ENCODE assay signal across 8 mouse cellular contexts in the genomic region with DNA sequence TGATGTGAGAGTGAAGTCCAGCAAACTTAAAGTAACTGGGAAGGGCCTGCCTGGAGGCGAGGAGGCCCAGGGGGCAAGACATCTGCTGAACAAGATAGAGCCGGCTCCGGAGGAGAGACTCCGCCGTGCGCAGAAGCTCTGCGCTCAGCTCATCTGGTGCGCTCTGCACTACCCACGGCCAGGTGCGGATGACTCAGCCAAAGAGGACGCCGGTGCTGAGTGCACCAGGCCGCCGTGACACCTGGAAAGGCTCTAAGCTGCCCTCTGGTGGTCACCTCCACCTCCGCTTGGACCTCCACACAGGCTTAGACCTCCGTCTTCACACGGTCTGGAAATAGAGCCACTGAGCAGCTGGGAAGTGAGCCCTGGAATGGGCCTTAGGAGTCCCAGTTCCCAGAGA. TPM values are rescaled to one million over a fixed set of nuclear protein-coding genes. Genes with fewer than 3 reads are reported as not detected.
DNase-seq lines count a peak whose midpoint lies in the region; ATAC-seq and TF ChIP-seq lines count a peak whose summit lies in the region.

No protein-coding gene starts in this region.

- peak; percentile 38; the same call in 1 of the 2 replicates for ATAC-seq in embryonic facial prominence, embryonic 12.5 days (ENCODE audit: insufficient number of reproducible peaks, insufficient read depth, low FRiP score, low TSS enrichment)
- peak; percentile 12; the same call in 1 of the 2 replicates for ATAC-seq in heart, embryonic 14.5 days (ENCODE audit: insufficient number of reproducible peaks, insufficient read depth, low FRiP score, low read depth)
- peak; percentile 87 for ATAC-seq in kidney, postnatal 0 days (replicated peaks; ENCODE audit: low FRiP score, low read depth)
- no peak for ATAC-seq in erythroid progenitor cell, adult 5-6 weeks (replicated peaks; ENCODE audit: low FRiP score, poor library complexity, severe bottlenecking)

- peak overlapping the region; percentile 30 for H3K4me2 ChIP-seq in embryonic facial prominence, embryonic 12.5 days (replicated peaks)
- peak overlapping the region; percentile 56 for H3K4me2 ChIP-seq in heart, embryonic 14.5 days (ENCODE audit: low read length)
- H3K4me2 ChIP-seq in kidney, postnatal 0 days (ENCODE audit: low read length): peak overlapping the region; percentile 38; the same call in 1 of the 2 replicates

- H3K4me3 ChIP-seq in embryonic facial prominence, embryonic 12.5 days: no peak overlapping the region
- H3K4me3 ChIP-seq in heart, embryonic 14.5 days (ENCODE audit: control insufficient read depth in 1 of 2, insufficient read depth in 1 of 2, low read depth in 1 of 2, low read length in 2 of 2): peak overlapping the region; percentile 12 to 14; a peak in 3 of 4 replicates
- no peak overlapping the region for H3K4me3 ChIP-seq in kidney, postnatal 0 days (replicated peaks; ENCODE audit: low read depth, low read length)

- no peaks in the 10 kb centered on the region for H3K9me3 ChIP-seq in embryonic facial prominence, embryonic 12.5 days
- H3K9me3 ChIP-seq in heart, embryonic 14.5 days (ENCODE audit: control insufficient read depth, low read length): no peaks in the 10 kb centered on the region
- no peaks in the 10 kb centered on the region for H3K9me3 ChIP-seq in kidney, postnatal 0 days (replicated peaks; ENCODE audit: low read length)

- no peak overlapping the region for H3K9ac ChIP-seq in embryonic facial prominence, embryonic 12.5 days
- H3K9ac ChIP-seq in heart, embryonic 14.5 days (ENCODE audit: low read length): peak overlapping the region; percentile 30; the same call in 1 of the 2 replicates
- no peak overlapping the region for H3K9ac ChIP-seq in kidney, postnatal 0 days (ENCODE audit: low read depth, low read length)

- peak; percentile 78 for DNase-seq in CD4-positive, CD25-positive, alpha-beta regulatory T cell, adult 2 months (ENCODE audit: low read depth, low spot score)
- DNase-seq in adrenal gland, postnatal 10 days: peak; percentile 80
- peak; percentile 78 for DNase-seq in kidney, postnatal 0 days (ENCODE audit: low spot score)
- peak; percentile 84 to 86 for DNase-seq in lung, postnatal 4 days
- peak; percentile 23 for DNase-seq in spleen, adult 12 weeks (ENCODE audit: low spot score)

- peak; percentile 89 for TF ChIP-seq CTCF in kidney, postnatal 0 days (IDR thresholded peaks at IDR 0.05; ENCODE audit: low read depth)

- peaks cover 60% of the 10 kb centered on the region for H3K27me3 ChIP-seq in embryonic facial prominence, embryonic 12.5 days
- peaks cover 39% of the 10 kb centered on the region for H3K27me3 ChIP-seq in heart, embryonic 14.5 days (ENCODE audit: control insufficient read depth, insufficient read depth, low read length)
- H3K27me3 ChIP-seq in kidney, postnatal 0 days (ENCODE audit: insufficient read depth, low read length): no peaks in the 10 kb centered on the region

- 2% methylated on average over 17 of the region's 17 CpGs for WGBS in embryonic facial prominence, embryonic 12.5 days
- WGBS in heart, embryonic 14.5 days: 4% methylated on average over 17 of the region's 17 CpGs
- WGBS in kidney, postnatal 0 days: 4% methylated on average over 17 of the region's 17 CpGs

- peaks cover 26% of the 10 kb centered on the region for H3K4me1 ChIP-seq in embryonic facial prominence, embryonic 12.5 days
- H3K4me1 ChIP-seq in heart, embryonic 14.5 days (ENCODE audit: control insufficient read depth in 2 of 2, insufficient read depth in 2 of 2, low read length in 2 of 2): peaks cover 20 to 30% of the 10 kb centered on the region in 2 experiments
- H3K4me1 ChIP-seq in kidney, postnatal 0 days (replicated peaks; ENCODE audit: insufficient read depth, low read length): peaks cover 26% of the 10 kb centered on the region

- H3K36me3 ChIP-seq in embryonic facial prominence, embryonic 12.5 days: no peaks in the 10 kb centered on the region
- H3K36me3 ChIP-seq in heart, embryonic 14.5 days (ENCODE audit: control insufficient read depth, insufficient read depth, low read length): no peaks in the 10 kb centered on the region
- no peaks in the 10 kb centered on the region for H3K36me3 ChIP-seq in kidney, postnatal 0 days (ENCODE audit: insufficient read depth, low read length)

- H3K27ac ChIP-seq in embryonic facial prominence, embryonic 12.5 days: no peak overlapping the region
- no peak overlapping the region for H3K27ac ChIP-seq in heart, embryonic 14.5 days (replicated peaks in 1 of 2; ENCODE audit: control insufficient read depth in 1 of 2, insufficient read depth in 1 of 2, low read depth in 2 of 2, low read length in 2 of 2)
- H3K27ac ChIP-seq in kidney, postnatal 0 days: 0 out of 2 replicates have a peak overlapping the region, but pooled peaks have one; percentile 5

RNA-seq across cellular contexts. Expression of a gene that starts 7.7 kb away (rescaled TPM):
- total RNA-seq in adrenal gland, postnatal 10 days (2021): 100 to 1,000 TPM; 147 to 449 TPM
- polyA plus RNA-seq in embryonic facial prominence, embryonic 12.5 days (2016; fragmentation: Nextera tagmentation; extraction: Ambion mirVana): 73.2 and 73.3 TPM in 2 replicates
- 438 and 453 TPM in 2 replicates for polyA plus RNA-seq in heart, embryonic 14.5 days (2014; fragmentation: Nextera tagmentation; extraction: Ambion mirVana)
- polyA plus RNA-seq in kidney, postnatal 0 days (2015; fragmentation: Nextera tagmentation; extraction: Ambion mirVana): 499 and 556 TPM in 2 replicates
- 62.5 and 80.4 TPM in 2 replicates for total RNA-seq in erythroid progenitor cell, adult 5-6 weeks (2015; ENCODE audit: low replicate concordance)
- 18.0 and 24.4 TPM in 2 replicates for total RNA-seq in erythroid progenitor cell, adult 5-6 weeks (2017; ENCODE audit: low replicate concordance)

RNA-seq across cellular contexts. Expression of a gene that starts 14.1 kb away (rescaled TPM):
- 100 to 1,000 TPM in 1 of 2 experiments, 10 to 100 TPM in 1; 67.8 to 348 TPM for total RNA-seq in adrenal gland, postnatal 10 days (2021)
- 28.6 and 37.7 TPM in 2 replicates for polyA plus RNA-seq in embryonic facial prominence, embryonic 12.5 days (2016; fragmentation: Nextera tagmentation; extraction: Ambion mirVana)
- 37.5 and 38.6 TPM in 2 replicates for polyA plus RNA-seq in heart, embryonic 14.5 days (2014; fragmentation: Nextera tagmentation; extraction: Ambion mirVana)
- 98.3 and 113 TPM in 2 replicates for polyA plus RNA-seq in kidney, postnatal 0 days (2015; fragmentation: Nextera tagmentation; extraction: Ambion mirVana)
- total RNA-seq in erythroid progenitor cell, adult 5-6 weeks (2015; ENCODE audit: low replicate concordance): 24.5 and 44.4 TPM in 2 replicates
- total RNA-seq in erythroid progenitor cell, adult 5-6 weeks (2017; ENCODE audit: low replicate concordance): 11.6 TPM in 1 of 2 replicates, not detected in the other

RNA-seq across cellular contexts. Expression of a gene that starts 27.8 kb away (rescaled TPM):
- total RNA-seq in adrenal gland, postnatal 10 days (2021): 10 to 100 TPM; 17.3 to 21.1 TPM
- 110 TPM in 2 replicates for polyA plus RNA-seq in embryonic facial prominence, embryonic 12.5 days (2016; fragmentation: Nextera tagmentation; extraction: Ambion mirVana)
- 56.9 and 59.4 TPM in 2 replicates for polyA plus RNA-seq in heart, embryonic 14.5 days (2014; fragmentation: Nextera tagmentation; extraction: Ambion mirVana)
- 45.0 and 53.6 TPM in 2 replicates for polyA plus RNA-seq in kidney, postnatal 0 days (2015; fragmentation: Nextera tagmentation; extraction: Ambion mirVana)
- total RNA-seq in erythroid progenitor cell, adult 5-6 weeks (2015; ENCODE audit: low replicate concordance): 21.8 and 22.7 TPM in 2 replicates
- 10.3 and 20.4 TPM in 2 replicates for total RNA-seq in erythroid progenitor cell, adult 5-6 weeks (2017; ENCODE audit: low replicate concordance)

RNA-seq across cellular contexts. Expression of a gene that starts 34.1 kb away (rescaled TPM):
- total RNA-seq in adrenal gland, postnatal 10 days (2021): 10 to 100 TPM in 1 of 2 experiments, 1 to 10 TPM in 1; 7.6 to 11.1 TPM
- 4.7 and 5.7 TPM in 2 replicates for polyA plus RNA-seq in embryonic facial prominence, embryonic 12.5 days (2016; fragmentation: Nextera tagmentation; extraction: Ambion mirVana)
- 78.6 and 88.7 TPM in 2 replicates for polyA plus RNA-seq in heart, embryonic 14.5 days (2014; fragmentation: Nextera tagmentation; extraction: Ambion mirVana)
- polyA plus RNA-seq in kidney, postnatal 0 days (2015; fragmentation: Nextera tagmentation; extraction: Ambion mirVana): 2.2 and 2.7 TPM in 2 replicates
- total RNA-seq in erythroid progenitor cell, adult 5-6 weeks (2015; ENCODE audit: low replicate concordance): not detected in 2 replicates
- total RNA-seq in erythroid progenitor cell, adult 5-6 weeks (2017; ENCODE audit: low replicate concordance): not detected in 2 replicates

RNA-seq across cellular contexts. Expression of a gene that starts 49.5 kb away (rescaled TPM):
- not detected for total RNA-seq in adrenal gland, postnatal 10 days (2021)
- not detected in 2 replicates for polyA plus RNA-seq in embryonic facial prominence, embryonic 12.5 days (2016; fragmentation: Nextera tagmentation; extraction: Ambion mirVana)
- polyA plus RNA-seq in heart, embryonic 14.5 days (2014; fragmentation: Nextera tagmentation; extraction: Ambion mirVana): not detected in 2 replicates
- polyA plus RNA-seq in kidney, postnatal 0 days (2015; fragmentation: Nextera tagmentation; extraction: Ambion mirVana): not detected in 2 replicates
- total RNA-seq in erythroid progenitor cell, adult 5-6 weeks (2015; ENCODE audit: low replicate concordance): not detected in 2 replicates
- not detected in 2 replicates for total RNA-seq in erythroid progenitor cell, adult 5-6 weeks (2017; ENCODE audit: low replicate concordance)

Comparison
In these comparisons a context has a peak if more than half of its experiments do, and no peak if none do; other contexts are left out.
1. DNase-seq: peak in every context shown above with its lines; median percentile 85 in lung, postnatal 4 days; 80 in adrenal gland, postnatal 10 days; 78 in CD4-positive, CD25-positive, alpha-beta regulatory T cell, adult 2 months; 78 in kidney, postnatal 0 days; 23 in spleen, adult 12 weeks.
2. H3K4me3 ChIP-seq: peak in heart, embryonic 14.5 days (2 of 2); none in embryonic facial prominence, embryonic 12.5 days (single experiment) and kidney, postnatal 0 days (single experiment).
3. Peak in every context shown above with its lines, with median percentiles within 50 percentile points of each other: H3K4me2 ChIP-seq.